In genomic region chrX:53213838-53214237, GRCm38 (mm10) we compare ENCODE assay signal across 20 mouse cellular contexts. TPM values are rescaled to one million over a fixed set of nuclear protein-coding genes. Genes with fewer than 3 reads are reported as not detected.
A peak's percentile ranks its signal among the peaks of the same experiment; 100 is the strongest.
DNase-seq lines count a peak whose midpoint lies in the region; ATAC-seq and TF ChIP-seq lines count a peak whose summit lies in the region.
"Had no signal": no experiment of that assay in that cellular context is flagged by ENCODE, and none has a peak within 500 bp of the region (broad histone marks: within the 10 kb centered on the region; RNA-seq: fewer than 3 reads in every experiment).

No protein-coding gene starts in this region.

- H3K4me2 ChIP-seq in kidney, postnatal 0 days (ENCODE audit: low read length): no peak overlapping the region
- H3K4me2 ChIP-seq in kidney, embryonic 14.5 days (replicated peaks; ENCODE audit: low read depth, low read length): no peak overlapping the region
- H3K4me2 ChIP-seq in limb, embryonic 15.5 days: no peak overlapping the region
- no peak overlapping the region for H3K4me2 ChIP-seq in midbrain, embryonic 13.5 days (replicated peaks)
- H3K4me2 ChIP-seq: liver, embryonic 12.5 days had no signal

- peak overlapping the region; percentile 8; the same call in 1 of the 2 replicates for H3K27ac ChIP-seq in kidney, postnatal 0 days
- H3K27ac ChIP-seq in kidney, embryonic 14.5 days (ENCODE audit: low read depth, low read length): no peak overlapping the region
- peak overlapping the region; percentile 51 for H3K27ac ChIP-seq in limb, embryonic 15.5 days
- H3K27ac ChIP-seq in midbrain, embryonic 13.5 days: no peak overlapping the region
- H3K27ac ChIP-seq: hindbrain, embryonic 10.5 days; layer of hippocampus, adult 2 months; liver, embryonic 12.5 days had no signal

- no peak overlapping the region for H3K4me3 ChIP-seq in kidney, postnatal 0 days (replicated peaks; ENCODE audit: low read depth, low read length)
- no peak overlapping the region for H3K4me3 ChIP-seq in kidney, embryonic 14.5 days (ENCODE audit: low read length)
- no peak overlapping the region for H3K4me3 ChIP-seq in limb, embryonic 15.5 days
- H3K4me3 ChIP-seq in midbrain, embryonic 13.5 days (replicated peaks): no peak overlapping the region
- H3K4me3 ChIP-seq: hindbrain, embryonic 10.5 days; layer of hippocampus, adult 2 months; liver, embryonic 12.5 days had no signal

- intact Hi-C loops in heart, postnatal 14 days (cut with DNase I): loop anchor here (5.0 kb wide), 2 partner anchors 102 to 157 kb away; no protein-coding TSS in a partner anchor

- no peak for TF ChIP-seq CTCF in kidney, postnatal 0 days (IDR thresholded peaks at IDR 0.05; ENCODE audit: low read depth)

- H3K36me3 ChIP-seq in kidney, postnatal 0 days (ENCODE audit: insufficient read depth, low read length): no peaks in the 10 kb centered on the region
- H3K36me3 ChIP-seq in kidney, embryonic 14.5 days (ENCODE audit: control insufficient read depth, insufficient read depth, low read length): no peaks in the 10 kb centered on the region
- no peaks in the 10 kb centered on the region for H3K36me3 ChIP-seq in limb, embryonic 15.5 days
- H3K36me3 ChIP-seq in midbrain, embryonic 13.5 days: no peaks in the 10 kb centered on the region
- H3K36me3 ChIP-seq: G1E; hindbrain, embryonic 10.5 days; liver, embryonic 12.5 days had no signal

- ATAC-seq in kidney, postnatal 0 days (replicated peaks; ENCODE audit: low FRiP score, low read depth): no peak
- no peak for ATAC-seq in kidney, embryonic 14.5 days (ENCODE audit: low FRiP score, low TSS enrichment)
- ATAC-seq in limb, embryonic 15.5 days (ENCODE audit: insufficient number of reproducible peaks, low FRiP score, low TSS enrichment, low read depth): no peak
- ATAC-seq in midbrain, embryonic 13.5 days: no peak
- ATAC-seq: liver, embryonic 12.5 days had no signal

- no peak overlapping the region for H3K9ac ChIP-seq in kidney, postnatal 0 days (ENCODE audit: low read depth, low read length)
- H3K9ac ChIP-seq in kidney, embryonic 14.5 days (ENCODE audit: low read depth, low read length): no peak overlapping the region
- H3K9ac ChIP-seq in limb, embryonic 15.5 days: no peak overlapping the region
- no peak overlapping the region for H3K9ac ChIP-seq in midbrain, embryonic 13.5 days (replicated peaks)
- H3K9ac ChIP-seq: liver, embryonic 12.5 days had no signal

- H3K9me3 ChIP-seq in kidney, postnatal 0 days (replicated peaks; ENCODE audit: low read length): no peaks in the 10 kb centered on the region
- H3K9me3 ChIP-seq in kidney, embryonic 14.5 days (ENCODE audit: control insufficient read depth, low read length): no peaks in the 10 kb centered on the region
- no peaks in the 10 kb centered on the region for H3K9me3 ChIP-seq in limb, embryonic 15.5 days
- no peaks in the 10 kb centered on the region for H3K9me3 ChIP-seq in midbrain, embryonic 13.5 days
- H3K9me3 ChIP-seq: G1E; hindbrain, embryonic 10.5 days; liver, embryonic 12.5 days had no signal

- H3K4me1 ChIP-seq in kidney, postnatal 0 days (replicated peaks; ENCODE audit: insufficient read depth, low read length): 0 out of 2 replicates have a peak, but pooled peaks cover 6% of the 10 kb centered on the region
- peaks cover 13% of the 10 kb centered on the region; the same call in 1 of the 2 replicates for H3K4me1 ChIP-seq in kidney, embryonic 14.5 days (ENCODE audit: control insufficient read depth, insufficient read depth, low read length)
- H3K4me1 ChIP-seq in limb, embryonic 15.5 days: peaks cover 19% of the 10 kb centered on the region
- H3K4me1 ChIP-seq in midbrain, embryonic 13.5 days (replicated peaks): peaks cover 12% of the 10 kb centered on the region; the same call in 1 of the 2 replicates
- H3K4me1 ChIP-seq: liver, embryonic 12.5 days had no signal

- no peaks in the 10 kb centered on the region for H3K27me3 ChIP-seq in kidney, postnatal 0 days (ENCODE audit: insufficient read depth, low read length)
- no peaks in the 10 kb centered on the region for H3K27me3 ChIP-seq in kidney, embryonic 14.5 days (ENCODE audit: control insufficient read depth, insufficient read depth, low read length)
- H3K27me3 ChIP-seq in limb, embryonic 15.5 days: no peaks in the 10 kb centered on the region
- no peaks in the 10 kb centered on the region for H3K27me3 ChIP-seq in midbrain, embryonic 13.5 days

- DNase-seq in heart, adult 11 months: peak; percentile 88
- no peak for DNase-seq in heart, postnatal 14 days
- DNase-seq in kidney, postnatal 0 days (ENCODE audit: low spot score): no peak
- DNase-seq in skeletal muscle tissue, adult 2 months (ENCODE audit: low read depth, low spot score): peak; percentile 29
- no peak for DNase-seq in embryo, embryonic 10 days (ENCODE audit: low spot score)
- DNase-seq: adrenal gland, postnatal 14 days; kidney, adult 11 months had no signal

- 63% methylated on average over 2 of the region's 2 CpGs for WGBS in kidney, postnatal 0 days
- 72% methylated on average over 2 of the region's 2 CpGs for WGBS in kidney, embryonic 14.5 days
- WGBS in limb, embryonic 15.5 days: 72% methylated on average over 2 of the region's 2 CpGs
- 81% methylated on average over 2 of the region's 2 CpGs for WGBS in midbrain, embryonic 13.5 days

RNA-seq across cellular contexts. Expression of gene Plac1, which starts 26.1 kb away (rescaled TPM):
- total RNA-seq in heart, postnatal 14 days (2021): not detected
- 2.2 and 2.9 TPM in 2 replicates for polyA plus RNA-seq in kidney, postnatal 0 days (2015; fragmentation: Nextera tagmentation; extraction: Ambion mirVana)
- 5.4 and 6.0 TPM in 2 replicates for polyA plus RNA-seq in kidney, embryonic 14.5 days (2014; fragmentation: Nextera tagmentation; extraction: Ambion mirVana)
- polyA plus RNA-seq in limb, embryonic 15.5 days (2015; fragmentation: Nextera tagmentation; extraction: Ambion mirVana): 11.2 and 11.4 TPM in 2 replicates
- 0.58 TPM in 1 of 2 replicates, not detected in the other for polyA plus RNA-seq in midbrain, embryonic 13.5 days (2015; fragmentation: Nextera tagmentation; extraction: Ambion mirVana)
- total RNA-seq: adrenal gland, postnatal 14 days; G1E; layer of hippocampus, adult 2 months; left cerebral cortex, adult 8-10 months; megakaryocyte, adult 5-6 weeks; monocyte, adult 5-6 weeks; neutrophil, adult 5-6 weeks had no signal
- polyA plus RNA-seq: forebrain, embryonic 16.5 days; G1E had no signal

RNA-seq across cellular contexts. Expression of gene Fam122b, which starts 55.8 kb away (rescaled TPM):
- 1 to 10 TPM; 4.0 to 5.3 TPM for total RNA-seq in heart, postnatal 14 days (2021)
- polyA plus RNA-seq in kidney, postnatal 0 days (2015; fragmentation: Nextera tagmentation; extraction: Ambion mirVana): 5.3 TPM in 2 replicates
- 7.6 and 10.5 TPM in 2 replicates for polyA plus RNA-seq in kidney, embryonic 14.5 days (2014; fragmentation: Nextera tagmentation; extraction: Ambion mirVana)
- polyA plus RNA-seq in limb, embryonic 15.5 days (2015; fragmentation: Nextera tagmentation; extraction: Ambion mirVana): 13.3 and 15.4 TPM in 2 replicates
- 3.7 and 4.4 TPM in 2 replicates for polyA plus RNA-seq in midbrain, embryonic 13.5 days (2015; fragmentation: Nextera tagmentation; extraction: Ambion mirVana)

RNA-seq across cellular contexts. Expression of gene Fam122c, which starts 59.4 kb away (rescaled TPM):
- total RNA-seq in heart, postnatal 14 days (2021): not detected
- polyA plus RNA-seq in kidney, postnatal 0 days (2015; fragmentation: Nextera tagmentation; extraction: Ambion mirVana): not detected in 2 replicates
- not detected in 2 replicates for polyA plus RNA-seq in kidney, embryonic 14.5 days (2014; fragmentation: Nextera tagmentation; extraction: Ambion mirVana)
- polyA plus RNA-seq in limb, embryonic 15.5 days (2015; fragmentation: Nextera tagmentation; extraction: Ambion mirVana): not detected in 2 replicates
- not detected in 2 replicates for polyA plus RNA-seq in midbrain, embryonic 13.5 days (2015; fragmentation: Nextera tagmentation; extraction: Ambion mirVana)
- total RNA-seq: adrenal gland, postnatal 14 days; G1E; gastrocnemius, postnatal 4 days; layer of hippocampus, adult 2 months; left cerebral cortex, adult 8-10 months; megakaryocyte, adult 5-6 weeks; monocyte, adult 5-6 weeks; neutrophil, adult 5-6 weeks had no signal
- polyA plus RNA-seq: forebrain, embryonic 16.5 days; G1E; hindbrain, embryonic 10.5 days; liver, embryonic 12.5 days had no signal

Comparison
In these comparisons a context has a peak if more than half of its experiments do, and no peak if none do; other contexts are left out.
1. DNase-seq: peak in heart, adult 11 months (single experiment) and skeletal muscle tissue, adult 2 months (single experiment); none in heart, postnatal 14 days (0 of 2), kidney, postnatal 0 days (single experiment) and embryo, embryonic 10 days (single experiment).
2. H3K27ac ChIP-seq: peak in kidney, postnatal 0 days (single experiment) and limb, embryonic 15.5 days (single experiment); none in kidney, embryonic 14.5 days (single experiment) and midbrain, embryonic 13.5 days (single experiment).